Comparison of ENCODE assay signal across 8 mouse cellular contexts in the genomic region with DNA sequence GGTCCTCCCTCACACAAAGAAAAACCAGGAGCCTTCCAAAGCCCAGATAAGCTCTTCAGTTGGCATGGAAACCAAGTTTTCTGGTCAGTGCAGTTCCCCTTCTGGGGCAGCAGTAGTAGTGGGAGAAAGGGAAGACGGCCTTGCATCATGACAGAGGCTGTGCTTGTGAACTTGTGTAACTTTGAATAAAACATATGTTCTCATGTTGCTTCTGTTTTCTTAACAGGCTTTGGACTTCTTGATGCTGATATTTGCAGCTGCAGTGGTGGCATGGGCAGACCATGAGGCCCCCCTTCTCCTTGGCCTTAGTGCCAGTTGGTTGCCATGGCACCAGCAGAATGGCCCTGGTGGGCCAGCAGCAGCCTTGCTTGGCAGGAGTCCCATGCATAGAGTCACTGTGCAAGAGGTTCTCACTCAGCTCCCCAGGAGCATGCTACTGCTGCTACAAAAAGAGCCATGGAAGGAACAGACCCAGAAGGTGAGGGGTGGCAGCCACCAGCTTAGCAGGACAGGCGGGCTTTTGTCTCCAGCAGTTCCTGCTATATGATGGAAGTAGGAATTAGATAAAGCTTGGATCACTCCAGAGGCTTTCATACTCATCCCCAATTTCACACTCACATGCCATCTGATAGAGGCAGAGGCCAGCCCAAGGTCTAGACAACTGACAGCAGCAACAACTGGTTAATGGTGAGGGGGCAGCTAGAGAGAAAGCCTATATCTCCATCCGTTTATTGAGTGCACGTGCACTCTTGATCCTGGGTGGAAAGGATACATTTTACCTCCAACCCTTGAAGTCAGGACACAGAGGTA. TPM values are rescaled to one million over a fixed set of nuclear protein-coding genes. Genes with fewer than 3 reads are reported as not detected.
DNase-seq lines count a peak whose midpoint lies in the region; ATAC-seq lines count a peak whose summit lies in the region.

No protein-coding gene starts in this region.

- peaks cover 6% of the 10 kb centered on the region; the same call in 1 of the 2 replicates for H3K36me3 ChIP-seq in forebrain, embryonic 15.5 days

- H3K4me1 ChIP-seq in forebrain, embryonic 15.5 days: peaks cover 8% of the 10 kb centered on the region

- H3K4me2 ChIP-seq in forebrain, embryonic 15.5 days (replicated peaks): no peak overlapping the region

- DNase-seq in cerebellum, adult 11-12 months: peak; percentile 9
- DNase-seq in cerebellum, adult 11 months: no peak
- peak; percentile 44 for DNase-seq in brain, adult 2 months (ENCODE audit: low read depth, low spot score)
- DNase-seq in layer of hippocampus, adult 8-10 months (ENCODE audit: low spot score in 2 of 2): peak; percentile 22 to 29
- DNase-seq in right cerebral cortex, adult 2 months (ENCODE audit: low spot score in 2 of 2): peak; percentile 17 to 32
- no peak for DNase-seq in spleen, postnatal 4 days (ENCODE audit: low spot score in 2 of 2)

- no peak overlapping the region for H3K4me3 ChIP-seq in forebrain, embryonic 15.5 days

- WGBS in forebrain, embryonic 15.5 days: 58% methylated on average over 4 of the region's 4 CpGs

- H3K9ac ChIP-seq in forebrain, embryonic 15.5 days (replicated peaks): no peak overlapping the region

- peak overlapping the region; percentile 0; the same call in 1 of the 2 replicates for H3K27ac ChIP-seq in forebrain, embryonic 15.5 days (replicated peaks)

- ATAC-seq in forebrain, embryonic 15.5 days (replicated peaks): peak; percentile 98
- ATAC-seq in megakaryocyte-erythroid progenitor cell, adult 5-6 weeks (replicated peaks; ENCODE audit: low FRiP score, low TSS enrichment, poor library complexity, severe bottlenecking): 0 out of 2 replicates have a peak, but pooled peaks have one; percentile 30

- H3K9me3 ChIP-seq in forebrain, embryonic 15.5 days: no peaks in the 10 kb centered on the region

- H3K27me3 ChIP-seq in forebrain, embryonic 15.5 days: no peaks in the 10 kb centered on the region

RNA-seq across cellular contexts. Expression of a gene that starts 31.6 kb away (rescaled TPM):
- polyA plus RNA-seq in forebrain, embryonic 15.5 days (2015; fragmentation: Nextera tagmentation; extraction: Ambion mirVana): 2.6 and 3.5 TPM in 2 replicates
- 1 to 10 TPM; 1.0 to 2.8 (median 2.0) TPM for total RNA-seq in layer of hippocampus, adult 8-10 months (2022)
- total RNA-seq in megakaryocyte-erythroid progenitor cell, adult 5-6 weeks (2014; fragmentation: Nextera tagmentation): 1.8 TPM in 1 of 2 replicates, not detected in the other
- 0.23 and 2.1 TPM in 2 replicates for total RNA-seq in megakaryocyte-erythroid progenitor cell, adult 5-6 weeks (2017)

Comparison
In these comparisons a context has a peak if more than half of its experiments do, and no peak if none do; other contexts are left out.
1. DNase-seq: peak in cerebellum, adult 11-12 months (single experiment), brain, adult 2 months (single experiment), layer of hippocampus, adult 8-10 months (2 of 2) and right cerebral cortex, adult 2 months (2 of 2); none in cerebellum, adult 11 months (single experiment) and spleen, postnatal 4 days (0 of 2).